Mouse (Mus musculus) neural tube, embryonic 13.5 days (tissue): ENCODE measurements around the gene Gpbp1. TPM values are rescaled to one million over a fixed set of nuclear protein-coding genes. Genes with fewer than 3 reads are reported as not detected.

ENCODE experiments used
- ATAC-seq: fragments of 200-750 bp; cut with Nextera tagmentation; 2 replicates; pipeline ENCODE4 v1.8.0; 2017; ENCODE audit warnings: low read depth, mild to moderate bottlenecking, moderate TSS enrichment, moderate library complexity
- H3K27ac ChIP-seq: fragments of 300-500 bp; sonication (generic); replicated peaks from 2 replicates; pipeline ENCODE4 v1.5.1; 2015; ENCODE audit warnings: moderate library complexity, mild to moderate bottlenecking, inconsistent platforms
- H3K27me3 ChIP-seq: fragments of 300-500 bp; sonication (generic); 2 replicates; pipeline ENCODE4 v1.6.1; 2015; ENCODE audit warnings: mild to moderate bottlenecking, inconsistent platforms
- H3K36me3 ChIP-seq: fragments of 300-500 bp; sonication (generic); 2 replicates; pipeline ENCODE4 v1.6.1; 2015; ENCODE audit warnings: mild to moderate bottlenecking, inconsistent platforms
- H3K4me1 ChIP-seq: fragments of 300-500 bp; sonication (generic); replicated peaks from 2 replicates; pipeline ENCODE4 v1.6.1; 2015; ENCODE audit warnings: inconsistent platforms
- H3K4me2 ChIP-seq: fragments of 300-500 bp; sonication (generic); 2 replicates; pipeline ENCODE4 v1.6.1; 2015; ENCODE audit warnings: inconsistent platforms, mild to moderate bottlenecking, moderate library complexity
- H3K4me3 ChIP-seq: fragments of 300-500 bp; sonication (generic); 2 replicates; pipeline ENCODE4 v1.5.1; 2015; ENCODE audit warnings: mild to moderate bottlenecking, inconsistent platforms
- H3K9ac ChIP-seq: fragments of 300-500 bp; sonication (generic); 2 replicates; pipeline ENCODE4 v1.6.1; 2015; ENCODE audit warnings: moderate library complexity, mild to moderate bottlenecking, inconsistent platforms
- H3K9me3 ChIP-seq: fragments of 300-500 bp; sonication (generic); 2 replicates; pipeline ENCODE4 v1.6.1; 2016; ENCODE audit warnings: inconsistent platforms
- WGBS: fragments of 180-500 bp; shearing (Covaris S2); methylation state at CpG from one replicate; pipeline ENCODE4 v1.1.7; 2015; 5-methylcytosine and 5-hydroxymethylcytosine counted together
- polyA plus RNA-seq: library from polyadenylated mRNA; unstranded; fragments of >200 nt; fragmentation: Nextera tagmentation; extraction: Ambion mirVana; gene quantifications from 2 replicates; pipeline ENCODE4 v1.2.1, GENCODE M21; 2015

Gpbp1 gene
- polyA plus RNA-seq, result 97.9 and 109 TPM in 2 replicates

GRCm38 (mm10) chr13:111489802-111490723, at the start of gene Gpbp1:
Gene Gpbp1, minus strand, starts transcription at chr13:111490111.
- Histone ChIP-seq H3K36me3 (no peaks in the 10 kb centered on the region), H3K4me3 (peak within 1 kb of the TSS; percentile 94), H3K9me3 (no peaks in the 10 kb centered on the region), H3K9ac (peak within 1 kb of the TSS; percentile 96), H3K4me1 (peaks cover 38% of the 10 kb centered on the region), H3K27me3 (peaks cover 19% of the 10 kb centered on the region), H3K4me2 (peak within 1 kb of the TSS; percentile 85), H3K27ac (peak within 1 kb of the TSS; percentile 98)
- under 1% methylated on average over 76 of the region's 109 CpGs for WGBS
- ATAC-seq, result peak; percentile 97

- Histone ChIP-seq H3K4me3 (no peak overlapping the region), H3K4me2 (no peak overlapping the region), H3K9me3 (no peaks in the 10 kb centered on the region), H3K27me3 (no peaks in the 10 kb centered on the region), H3K9ac (no peak overlapping the region), H3K36me3 (no peaks in the 10 kb centered on the region), H3K4me1 (no peaks in the 10 kb centered on the region), H3K27ac (no peak overlapping the region)
- no peak for ATAC-seq
- 84% methylated on average over 9 of the region's 9 CpGs for WGBS
Measured at GRCm38 (mm10) chr13:111537718-111538117, 47.8 kb upstream of the Gpbp1 start.

- H3K27me3 ChIP-seq, result no peaks in the 10 kb centered on the region
- no peaks in the 10 kb centered on the region for H3K36me3 ChIP-seq
- H3K4me2 ChIP-seq, result no peak overlapping the region
- no peak overlapping the region for H3K27ac ChIP-seq
- no peaks in the 10 kb centered on the region for H3K4me1 ChIP-seq
- ATAC-seq, result no peak
- H3K9ac ChIP-seq, result no peak overlapping the region
- no peak overlapping the region for H3K4me3 ChIP-seq
- WGBS, result 82% methylated on average over 6 of the region's 6 CpGs
- H3K9me3 ChIP-seq, result no peaks in the 10 kb centered on the region
Measured at GRCm38 (mm10) chr13:111536207-111536887, 46.4 kb upstream of the Gpbp1 start.

- ATAC-seq, result no peak
- 66% methylated on average over 6 of the region's 6 CpGs for WGBS
Measured at GRCm38 (mm10) chr13:111534131-111534530, 44.2 kb upstream of the Gpbp1 start.

GRCm38 (mm10) chr13:111532178-111532948, 42.5 kb upstream of the Gpbp1 start:
- 89% methylated on average over 16 of the region's 16 CpGs for WGBS
- Histone ChIP-seq H3K4me1 (no peaks in the 10 kb centered on the region), H3K9ac (no peak overlapping the region), H3K4me3 (no peak overlapping the region), H3K9me3 (no peaks in the 10 kb centered on the region), H3K36me3 (no peaks in the 10 kb centered on the region), H3K27ac (no peak overlapping the region), H3K4me2 (no peak overlapping the region), H3K27me3 (no peaks in the 10 kb centered on the region)
- ATAC-seq, result no peak

More at GRCm38 (mm10) chr13:111534131-111534530, 44.2 kb upstream of the Gpbp1 start:
- Histone ChIP-seq H3K9ac (no peak overlapping the region), H3K36me3 (no peaks in the 10 kb centered on the region), H3K9me3 (no peaks in the 10 kb centered on the region), H3K4me2 (no peak overlapping the region), H3K27me3 (no peaks in the 10 kb centered on the region), H3K4me3 (no peak overlapping the region), H3K4me1 (no peaks in the 10 kb centered on the region), H3K27ac (no peak overlapping the region)

GRCm38 (mm10) chr13:111531701-111532100, 41.8 kb upstream of the Gpbp1 start:
- 91% methylated on average over 1 of the region's 1 CpGs for WGBS

GRCm38 (mm10) chr13:111524277-111524676, 34.4 kb upstream of the Gpbp1 start:
- Histone ChIP-seq H3K4me1 (no peaks in the 10 kb centered on the region), H3K4me3 (no peak overlapping the region), H3K36me3 (no peaks in the 10 kb centered on the region), H3K27ac (no peak overlapping the region), H3K27me3 (no peaks in the 10 kb centered on the region), H3K4me2 (no peak overlapping the region), H3K9me3 (no peaks in the 10 kb centered on the region), H3K9ac (no peak overlapping the region)
- whole genome bisulfite sequencing, result 95% methylated on average over 2 of the region's 2 CpGs
- ATAC-seq, result no peak

More at GRCm38 (mm10) chr13:111531701-111532100, 41.8 kb upstream of the Gpbp1 start:
- no peaks in the 10 kb centered on the region for H3K4me1 ChIP-seq
- no peak overlapping the region for H3K4me2 ChIP-seq
- no peaks in the 10 kb centered on the region for H3K9me3 ChIP-seq
- no peaks in the 10 kb centered on the region for H3K27me3 ChIP-seq
- H3K27ac ChIP-seq, result no peak overlapping the region
- H3K4me3 ChIP-seq, result no peak overlapping the region
- no peak for ATAC-seq
- H3K36me3 ChIP-seq, result no peaks in the 10 kb centered on the region
- no peak overlapping the region for H3K9ac ChIP-seq

- Histone ChIP-seq H3K36me3 (no peaks in the 10 kb centered on the region), H3K27me3 (no peaks in the 10 kb centered on the region), H3K9me3 (no peaks in the 10 kb centered on the region)
Measured at GRCm38 (mm10) chr13:111522336-111522735, 32.4 kb upstream of the Gpbp1 start.

GRCm38 (mm10) chr13:111520456-111520855, 30.5 kb upstream of the Gpbp1 start:
- Histone ChIP-seq H3K9ac (no peak overlapping the region), H3K4me2 (no peak overlapping the region), H3K4me1 (no peaks in the 10 kb centered on the region), H3K36me3 (no peaks in the 10 kb centered on the region), H3K27me3 (no peaks in the 10 kb centered on the region), H3K9me3 (no peaks in the 10 kb centered on the region), H3K4me3 (no peak overlapping the region), H3K27ac (no peak overlapping the region)
- 78% methylated on average over 4 of the region's 4 CpGs for WGBS
- ATAC-seq, result no peak

More at GRCm38 (mm10) chr13:111522336-111522735, 32.4 kb upstream of the Gpbp1 start:
- Histone ChIP-seq H3K9ac (no peak overlapping the region), H3K4me1 (no peaks in the 10 kb centered on the region), H3K4me3 (no peak overlapping the region), H3K27ac (no peak overlapping the region), H3K4me2 (no peak overlapping the region)
- 86% methylated on average over 9 of the region's 9 CpGs for WGBS
- no peak for ATAC-seq

- Histone ChIP-seq H3K27ac (no peak overlapping the region), H3K9me3 (no peaks in the 10 kb centered on the region), H3K9ac (no peak overlapping the region), H3K4me2 (no peak overlapping the region), H3K27me3 (no peaks in the 10 kb centered on the region), H3K4me1 (no peaks in the 10 kb centered on the region), H3K4me3 (no peak overlapping the region), H3K36me3 (no peaks in the 10 kb centered on the region)
- no peak for ATAC-seq
- 87% methylated on average over 5 of the region's 5 CpGs for WGBS
Measured at GRCm38 (mm10) chr13:111518332-111518731, 28.4 kb upstream of the Gpbp1 start.

- Histone ChIP-seq H3K36me3 (no peaks in the 10 kb centered on the region), H3K9ac (no peak overlapping the region), H3K4me3 (no peak overlapping the region), H3K4me2 (no peak overlapping the region), H3K9me3 (no peaks in the 10 kb centered on the region), H3K27me3 (no peaks in the 10 kb centered on the region), H3K4me1 (no peaks in the 10 kb centered on the region), H3K27ac (no peak overlapping the region)
- WGBS, result 91% methylated on average over 7 of the region's 7 CpGs
- no peak for ATAC-seq
Measured at GRCm38 (mm10) chr13:111516385-111517150, 26.7 kb upstream of the Gpbp1 start.
